Mouse (Mus musculus): ENCODE measurements around the gene Polg.

GRCm38 (mm10) chr7:79515861-79516260 is 49.7 kb upstream of the Polg start:
- TF ChIP-seq FOSL1 (IDR thresholded peaks at IDR 0.05; ENCODE audit: insufficient read depth, low read length, poor library complexity, severe bottlenecking) (no peak), MYOG (IDR thresholded peaks at IDR 0.05; ENCODE audit: control insufficient read depth, extremely low read depth, insufficient read length) (no peak), CTCF (IDR thresholded peaks at IDR 0.05; ENCODE audit: control insufficient read depth, insufficient read depth, insufficient read length) (no peak), MAX (IDR thresholded peaks at IDR 0.05) (no peak), USF1 (IDR thresholded peaks at IDR 0.05; ENCODE audit: low read depth) (no peak)
